Mouse (Mus musculus) CH12.LX (cell line): ENCODE results near the gene Casr. TPM values are rescaled to one million over a fixed set of nuclear protein-coding genes. Genes with fewer than 3 reads are reported as not detected.

Source experiments
- DNase-seq: peaks from one replicate; pipeline ENCODE4 v3.0.0-alpha.2; 2013; ENCODE audit errors: extremely low read depth
- H3K27ac ChIP-seq: 2 replicates; pipeline ENCODE4 v1.5.1; 2012; ENCODE audit warnings: low read depth, mild to moderate bottlenecking, control low read depth, moderate library complexity; ENCODE audit not compliant: insufficient read depth
- H3K27me3 ChIP-seq: replicated peaks from 2 replicates; pipeline ENCODE3; 2012; ENCODE audit warnings: inconsistent platforms
- H3K36me3 ChIP-seq, 2 experiments: replicated peaks in 1 of 2; 2 replicates each; pipeline versions ENCODE3 to v1.6.1; 2012; ENCODE audit warnings: inconsistent platforms in 1 of 2, low read length in 1 of 2, mild to moderate bottlenecking in 1 of 2, mixed read lengths in 1 of 2, moderate library complexity in 1 of 2; ENCODE audit not compliant: control insufficient read depth in 1 of 2, insufficient read depth in 1 of 2
- H3K4me1 ChIP-seq, 2 experiments: 2 replicates each; pipeline ENCODE4 v1.6.1; 2012; ENCODE audit warnings: inconsistent platforms in 1 of 2, moderate library complexity in 1 of 2; ENCODE audit not compliant: insufficient read depth in 2 of 2, control insufficient read depth in 1 of 2
- H3K4me2 ChIP-seq: 2 replicates; pipeline ENCODE4 v1.6.1; 2012; ENCODE audit warnings: low read depth, mild to moderate bottlenecking, control low read depth; ENCODE audit not compliant: poor library complexity, insufficient read depth, severe bottlenecking
- H3K4me3 ChIP-seq, 3 experiments: fragments of 150-350 bp in 1 of 3; sonication (generic) in 1 of 3; replicated peaks in 1 of 3; 2 replicates each; pipeline versions ENCODE3 to v1.5.1; 2011 to 2012; ENCODE audit warnings: low read depth in 2 of 3, low read length in 2 of 3, mild to moderate bottlenecking in 2 of 3, moderate library complexity in 2 of 3, control low read depth in 1 of 3, improper control_type of control experiment in 1 of 3, inconsistent platforms in 1 of 3, mixed read lengths in 1 of 3; ENCODE audit not compliant: poor library complexity in 1 of 3
- H3K79me2 ChIP-seq: replicated peaks from 2 replicates; pipeline ENCODE4 v1.6.1; 2012; ENCODE audit warnings: mild to moderate bottlenecking, moderate library complexity; ENCODE audit not compliant: control insufficient read depth, poor library complexity, insufficient read depth, severe bottlenecking; ENCODE audit errors: extremely low read depth
- H3K9ac ChIP-seq: 2 replicates; pipeline ENCODE4 v1.6.1; 2012; ENCODE audit warnings: low read depth, mild to moderate bottlenecking, control low read depth, moderate library complexity; ENCODE audit not compliant: insufficient read depth
- H3K9me3 ChIP-seq: replicated peaks from 2 replicates; pipeline ENCODE3; 2012; ENCODE audit warnings: low read length, inconsistent platforms, mixed read lengths
- BHLHE40 ChIP-seq: IDR thresholded peaks from 2 replicates; pipeline ENCODE4 v1.6.1; 2011; ENCODE audit warnings: mild to moderate bottlenecking, low read depth, low read length, improper control_type of control experiment
- CHD1 ChIP-seq: IDR thresholded peaks from 2 replicates; pipeline ENCODE4 v1.6.1; 2012; ENCODE audit warnings: low read depth, low read length, improper control_type of control experiment, inconsistent platforms
- E2F4 ChIP-seq: IDR thresholded peaks from 2 replicates; pipeline ENCODE4 v1.6.1; 2011; ENCODE audit warnings: low read depth, low read length, improper control_type of control experiment; ENCODE audit not compliant: insufficient replicate concordance
- ETS1 ChIP-seq: conservative IDR thresholded peaks from 2 replicates; pipeline ENCODE4 v1.6.1; 2012; ENCODE audit warnings: low read depth, mild to moderate bottlenecking, inconsistent platforms, low read length, improper control_type of control experiment, moderate library complexity
- HCFC1 ChIP-seq: IDR thresholded peaks from 2 replicates; pipeline ENCODE4 v1.6.1; 2012; ENCODE audit warnings: low read depth, mild to moderate bottlenecking, inconsistent platforms, low read length, improper control_type of control experiment
- JUND ChIP-seq: conservative IDR thresholded peaks from 2 replicates; pipeline ENCODE4 v1.6.1; 2011; ENCODE audit warnings: low read depth, low read length, improper control_type of control experiment
- KAT2A ChIP-seq: IDR thresholded peaks from 2 replicates; pipeline ENCODE4 v1.6.1; 2012; ENCODE audit warnings: low read length, improper control_type of control experiment, inconsistent platforms; ENCODE audit not compliant: insufficient replicate concordance
- MAFK ChIP-seq: IDR thresholded peaks from 2 replicates; pipeline ENCODE4 v1.6.1; 2011; ENCODE audit warnings: low read length, improper control_type of control experiment; ENCODE audit not compliant: insufficient replicate concordance
- MAZ ChIP-seq: IDR thresholded peaks from 2 replicates; pipeline ENCODE4 v1.6.1; 2012; ENCODE audit warnings: low read depth, mild to moderate bottlenecking, inconsistent platforms, low read length, improper control_type of control experiment, moderate library complexity
- MXI1 ChIP-seq: IDR thresholded peaks from 2 replicates; pipeline ENCODE4 v1.6.1; 2011; ENCODE audit warnings: mild to moderate bottlenecking, low read depth, low read length, improper control_type of control experiment
- NELFE ChIP-seq: IDR thresholded peaks from 2 replicates; pipeline ENCODE4 v1.6.1; 2011; ENCODE audit warnings: low read depth, low read length, improper control_type of control experiment
- NRF1 ChIP-seq: IDR thresholded peaks from 2 replicates; pipeline ENCODE4 v1.6.1; 2014; ENCODE audit warnings: low read depth, mild to moderate bottlenecking, inconsistent platforms, low read length, improper control_type of control experiment, moderate library complexity
- PAX5 ChIP-seq: IDR thresholded peaks from 2 replicates; pipeline ENCODE4 v1.6.1; 2012; ENCODE audit warnings: low read length, inconsistent platforms, mixed read lengths
- POLR2A ChIP-seq: IDR thresholded peaks from 2 replicates; pipeline ENCODE4 v1.6.1; 2011; ENCODE audit warnings: low read depth, mild to moderate bottlenecking, improper control_type of control experiment, low read length
- POLR2AphosphoS2 ChIP-seq: IDR thresholded peaks from 2 replicates; pipeline ENCODE4 v1.6.1; 2011; ENCODE audit warnings: low read depth, low read length, improper control_type of control experiment
- RAD21 ChIP-seq: IDR thresholded peaks from 2 replicates; pipeline ENCODE4 v1.6.1; 2011; ENCODE audit warnings: low read depth, mild to moderate bottlenecking, low read length, improper control_type of control experiment, moderate library complexity
- RCOR1 ChIP-seq: conservative IDR thresholded peaks from 2 replicates; pipeline ENCODE4 v1.6.1; 2012; ENCODE audit warnings: low read depth, mild to moderate bottlenecking, inconsistent platforms, low read length, improper control_type of control experiment
- TBP ChIP-seq: conservative IDR thresholded peaks from 2 replicates; pipeline ENCODE4 v1.6.1; 2011; ENCODE audit warnings: low read depth, low read length, improper control_type of control experiment
- TCF12 ChIP-seq: IDR thresholded peaks from 2 replicates; pipeline ENCODE4 v1.6.1; 2014; ENCODE audit warnings: low read depth, mild to moderate bottlenecking, inconsistent platforms, low read length, improper control_type of control experiment
- UBTF ChIP-seq: IDR thresholded peaks from 2 replicates; pipeline ENCODE4 v1.6.1; 2012; ENCODE audit warnings: low read depth, mild to moderate bottlenecking, inconsistent platforms, low read length, improper control_type of control experiment, moderate library complexity
- USF1 ChIP-seq: IDR thresholded peaks from 2 replicates; pipeline ENCODE4 v1.6.1; 2014; ENCODE audit warnings: low read depth, mild to moderate bottlenecking, inconsistent platforms, low read length, improper control_type of control experiment
- USF2 ChIP-seq: conservative IDR thresholded peaks from 2 replicates; pipeline ENCODE4 v1.6.1; 2011; ENCODE audit warnings: low read depth, low read length, improper control_type of control experiment
- ZC3H11A ChIP-seq: IDR thresholded peaks from 2 replicates; pipeline ENCODE4 v1.6.1; 2012; ENCODE audit warnings: low read depth, mild to moderate bottlenecking, inconsistent platforms, low read length, improper control_type of control experiment
- ZKSCAN1 ChIP-seq: IDR thresholded peaks from 2 replicates; pipeline ENCODE4 v1.6.1; 2012; ENCODE audit warnings: low read depth, inconsistent platforms, low read length, improper control_type of control experiment, borderline replicate concordance
- ZNF384 ChIP-seq: IDR thresholded peaks from 2 replicates; pipeline ENCODE4 v1.6.1; 2012; ENCODE audit warnings: low read depth, low read length, improper control_type of control experiment, inconsistent platforms
- dilution Hi-C: fragments of 300-500 bp; cut with MboI; formaldehyde crosslinking; loops from 2 replicates; pipeline ENCODE4 v1.14.3; 2020; ENCODE audit warnings: low sequenced_read_pairs; ENCODE audit not compliant: extremely low pct_unique_long_range_greater_than_20kb, extremely low pct_ligation_motif_present
- in situ Hi-C: fragments of 300-500 bp; cut with MboI; formaldehyde crosslinking; loops from 3 replicates; pipeline ENCODE4 v1.14.3; 2019; ENCODE audit warnings: low sequenced_read_pairs, low pct_ligation_motif_present, low pct_unique_long_range_greater_than_20kb, mixed read lengths
- polyA plus RNA-seq: library from polyadenylated mRNA; unstranded; fragments of >175 nt; gene quantifications from 2 replicates; pipeline ENCODE4 v1.2.1, GENCODE M21; 2012; ENCODE audit warnings: low read depth; ENCODE audit not compliant: insufficient read length
- total RNA-seq, 2 experiments: library from RNA; depleted of rRNA; stranded (reverse); fragments of 300-350 nt in 1 of 2; fragments of >200 nt in 1 of 2; gene quantifications; 2 replicates each; pipeline ENCODE4 v1.2.3; 2012 to 2014

Casr gene
- total and polyA plus RNA-seq, 3 experiments, result 0.35 to 0.63 (median 0.59) TPM

GRCm38 (mm10) chr16:36559573-36559972 is 2.4 kb downstream of the Casr start:
- no peak for DNase-seq
- H3K4me1 ChIP-seq, result no peaks in the 10 kb centered on the region
- no peaks in the 10 kb centered on the region for H3K79me2 ChIP-seq
- no peak for TF ChIP-seq MXI1
- no peak for TF ChIP-seq MAZ
- no peak for TF ChIP-seq USF2
- TF ChIP-seq CHD1, result no peak
- TF ChIP-seq ZNF384, result no peak
- TF ChIP-seq UBTF, result no peak
- no peak for TF ChIP-seq NRF1
- no peak for TF ChIP-seq ETS1
- TF ChIP-seq ZKSCAN1, result no peak
- TF ChIP-seq ZC3H11A, result no peak
- no peak for TF ChIP-seq NELFE
- no peak for TF ChIP-seq BHLHE40
- dilution Hi-C loops (no loop called here), in situ Hi-C loops (no loop called here)
- no peak overlapping the region for H3K27ac ChIP-seq
- H3K4me3 ChIP-seq, result no peak overlapping the region
- no peaks in the 10 kb centered on the region for H3K36me3 ChIP-seq
- no peak overlapping the region for H3K4me2 ChIP-seq
- H3K9ac ChIP-seq, result no peak overlapping the region
- no peaks in the 10 kb centered on the region for H3K9me3 ChIP-seq
- no peaks in the 10 kb centered on the region for H3K27me3 ChIP-seq

GRCm38 (mm10) chr16:36555672-36556165 is 6.2 kb downstream of the Casr start:
- dilution Hi-C loops, result no loop called here

More at GRCm38 (mm10) chr16:36555672-36556165, 6.2 kb downstream of the Casr start:
- no peak overlapping the region for H3K4me3 ChIP-seq
- H3K27me3 ChIP-seq, result no peaks in the 10 kb centered on the region
- TF ChIP-seq TBP, result no peak
- TF ChIP-seq POLR2A, result no peak
- TF ChIP-seq RCOR1, result no peak
- no peak for TF ChIP-seq E2F4
- no peak for TF ChIP-seq NELFE
- no peak for TF ChIP-seq JUND
- TF ChIP-seq POLR2AphosphoS2, result no peak
- no peak for TF ChIP-seq KAT2A
- no peak for TF ChIP-seq HCFC1
- TF ChIP-seq TCF12, result no peak
- no peak for TF ChIP-seq RAD21
- TF ChIP-seq PAX5, result no peak
- no peak for TF ChIP-seq ZNF384
- TF ChIP-seq NRF1, result no peak
- TF ChIP-seq MAFK, result no peak
- TF ChIP-seq USF1, result no peak
- no peak for TF ChIP-seq BHLHE40
- TF ChIP-seq UBTF, result no peak
- H3K36me3 ChIP-seq, result no peaks in the 10 kb centered on the region
- H3K79me2 ChIP-seq, result no peaks in the 10 kb centered on the region
- peaks cover 8% of the 10 kb centered on the region for H3K9me3 ChIP-seq
- no peak for DNase-seq
- in situ Hi-C loops, result no loop called here
- no peak overlapping the region for H3K27ac ChIP-seq
- H3K9ac ChIP-seq, result no peak overlapping the region
- no peaks in the 10 kb centered on the region for H3K4me1 ChIP-seq
- H3K4me2 ChIP-seq, result no peak overlapping the region
